Mouse (Mus musculus): ENCODE measurements around the gene Taf4. TPM values are rescaled to one million over a fixed set of nuclear protein-coding genes. Genes with fewer than 3 reads are reported as not detected.
A peak's percentile ranks its signal among the peaks of the same experiment; 100 is the strongest.

Gene Taf4
- total RNA-seq (2021): 10 to 100 TPM; 17.2 to 19.9 TPM
- long read RNA-seq, experiment 1, full-length matches to known transcripts: 7 of 16 reads
- long read RNA-seq, experiment 1, partial matches to known transcripts: 3 of 16 reads
- long read RNA-seq, experiment 1, other reads (novel, unspliced or antisense): 6 of 16 reads
- long read RNA-seq, experiment 2, full-length matches to known transcripts: 13 of 26 reads
- long read RNA-seq, experiment 2, partial matches to known transcripts: 6 of 26 reads
- long read RNA-seq, experiment 2, other reads (novel, unspliced or antisense): 7 of 26 reads

- peak; percentile 94 to 95 for DNase-seq (ENCODE audit: low spot score in 2 of 2)
These were observed at the start of gene Taf4 for GRCm38 (mm10) chr2:179976628-179977343. Gene Taf4 (minus strand): TSS chr2:179976646.

GRCm38 (mm10) chr2:180025861-180026200 lies 49.4 kb upstream of the Taf4 start:
- no peak for DNase-seq (ENCODE audit: low spot score in 2 of 2)

DNA sequence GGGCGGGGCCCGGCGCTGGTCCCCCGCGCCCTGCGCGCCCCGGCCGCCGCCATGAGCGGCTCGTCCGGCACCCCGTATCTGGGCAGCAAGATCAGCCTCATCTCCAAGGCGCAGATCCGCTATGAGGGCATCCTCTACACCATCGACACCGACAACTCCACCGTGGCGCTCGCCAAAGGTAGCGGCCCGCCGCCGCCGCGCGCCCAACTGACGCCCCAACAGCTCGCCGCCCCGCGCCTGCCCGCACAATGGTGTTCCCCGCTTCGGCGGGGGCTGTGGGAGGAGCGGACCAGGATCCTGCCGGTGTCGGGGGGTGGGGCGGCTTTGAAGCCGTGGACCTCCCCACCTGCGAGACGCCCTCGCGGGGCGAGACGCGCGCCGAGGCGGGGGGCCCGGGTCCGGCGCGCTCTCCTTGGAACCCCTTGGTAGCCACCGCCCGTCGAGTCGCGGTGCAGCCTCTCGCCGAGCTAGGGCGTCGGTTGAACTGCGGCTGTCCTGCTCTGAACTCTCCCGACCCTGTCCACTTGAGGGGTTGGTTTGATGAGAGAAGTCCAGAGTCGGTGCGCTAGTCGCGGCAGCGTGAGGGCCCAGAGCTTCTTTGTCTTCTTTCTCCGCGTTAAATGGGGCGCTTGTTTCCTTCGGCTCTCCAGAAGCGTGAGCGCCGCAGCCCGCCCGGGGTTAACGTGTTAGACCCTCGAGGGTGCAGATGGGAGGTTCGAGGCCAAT lies 48.9 kb upstream of the Taf4 start:
- peak in 1 of 2 experiments; percentile 61 for DNase-seq (ENCODE audit: low spot score in 2 of 2)

GRCm38 (mm10) chr2:180024401-180025098 lies 48.1 kb upstream of the Taf4 start, which contains the start of gene Lsm14b:
Gene Lsm14b (plus strand): TSS chr2:180024987.
- peak; percentile 98 to 99 for DNase-seq (ENCODE audit: low spot score in 2 of 2)

DNA sequence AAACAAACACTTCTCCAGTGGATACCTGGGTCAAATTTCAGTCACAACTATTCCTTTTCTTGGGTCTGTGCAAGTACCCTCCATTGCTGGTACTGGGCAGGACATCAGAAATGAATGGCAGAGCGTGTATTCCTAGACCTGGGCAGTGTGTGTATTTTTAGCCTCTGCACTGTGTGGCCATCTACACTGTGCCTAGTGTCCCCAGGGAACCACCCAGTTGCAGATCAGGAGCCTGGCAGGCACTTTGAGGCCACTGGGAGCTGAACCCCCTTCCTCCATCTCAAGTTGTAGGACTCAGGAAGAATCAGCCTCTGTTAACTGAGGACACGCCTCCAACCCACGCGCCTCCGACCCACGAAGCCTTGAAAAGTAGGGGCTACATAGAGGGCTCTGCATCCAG lies 46.3 kb upstream of the Taf4 start:
- no peak for DNase-seq (ENCODE audit: low spot score in 2 of 2)

- DNase-seq (ENCODE audit: low spot score in 2 of 2): no peak
These were observed 44.5 kb upstream of the Taf4 start for GRCm38 (mm10) chr2:180020919-180021318.

GRCm38 (mm10) chr2:180020091-180020661 lies 43.7 kb upstream of the Taf4 start:
- DNase-seq (ENCODE audit: low spot score in 2 of 2): no peak

GRCm38 (mm10) chr2:180018573-180018972 lies 42.1 kb upstream of the Taf4 start:
- no peak for DNase-seq (ENCODE audit: low spot score in 2 of 2)

DNA sequence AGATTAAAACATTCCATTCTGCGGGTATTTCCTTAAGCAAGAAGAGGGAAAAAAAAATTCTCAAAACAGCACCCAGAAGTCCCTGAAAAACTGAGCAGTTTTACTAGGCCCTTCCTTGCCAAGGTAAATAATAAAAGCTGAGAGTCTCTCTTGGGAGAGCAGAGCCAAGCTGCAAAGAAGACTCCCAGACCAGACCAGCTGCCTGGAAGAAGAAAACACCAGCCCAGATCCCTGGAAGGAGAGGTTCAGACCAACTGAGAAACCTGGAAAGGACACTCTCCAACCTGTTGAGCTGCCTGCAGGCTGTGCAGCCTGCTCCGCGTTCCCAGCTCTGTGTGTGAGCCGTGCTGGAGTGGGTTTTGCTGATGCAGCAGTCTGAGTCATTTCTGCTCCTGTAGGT lies 41.2 kb upstream of the Taf4 start:
- DNase-seq (ENCODE audit: low spot score in 2 of 2): no peak

DNA sequence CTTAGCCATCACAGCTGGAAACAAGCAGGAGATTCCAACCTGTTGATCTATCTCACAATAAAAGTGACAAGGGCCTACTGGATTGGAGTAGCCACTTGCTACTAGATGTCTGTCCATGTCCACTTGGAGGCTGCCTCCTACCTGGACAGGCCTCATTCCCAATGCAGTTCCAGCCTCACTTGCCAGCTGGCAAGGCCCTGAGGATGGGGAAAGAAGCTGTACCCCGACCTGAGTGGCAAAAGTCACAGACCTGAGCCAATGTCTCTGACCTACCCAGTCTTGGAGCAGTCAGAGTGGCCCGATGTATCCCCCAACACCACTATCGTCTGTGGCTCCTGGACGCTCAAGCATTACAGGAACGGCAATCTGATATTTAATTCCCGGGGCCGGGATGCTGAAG lies 37.2 kb upstream of the Taf4 start:
- no peak for DNase-seq (ENCODE audit: low spot score in 2 of 2)

DNA sequence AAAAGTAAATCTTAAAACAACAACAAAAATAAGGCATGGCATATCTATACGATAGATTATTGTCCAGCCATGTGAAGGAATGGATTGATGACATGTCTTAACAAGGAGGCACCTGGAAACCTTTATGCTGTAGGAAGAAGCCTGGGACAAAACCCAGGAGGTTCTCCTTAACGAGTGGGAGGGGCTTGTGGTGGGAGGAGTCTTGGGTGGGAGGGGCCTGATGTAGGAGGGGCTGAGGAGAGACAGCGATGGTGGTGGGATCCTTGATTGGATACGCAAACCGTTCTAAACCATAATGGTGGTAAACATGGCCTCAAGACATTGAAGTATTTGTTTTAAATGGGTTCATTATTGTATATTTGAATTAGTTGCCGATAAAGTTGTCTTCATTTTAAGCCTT lies 34.9 kb upstream of the Taf4 start:
- DNase-seq (ENCODE audit: low spot score in 2 of 2): no peak

GRCm38 (mm10) chr2:180010686-180011085 lies 34.2 kb upstream of the Taf4 start:
- no peak for DNase-seq (ENCODE audit: low spot score in 2 of 2)

- DNase-seq (ENCODE audit: low spot score in 2 of 2): no peak
These were observed 30.0 kb upstream of the Taf4 start for GRCm38 (mm10) chr2:180006352-180007017.

DNA sequence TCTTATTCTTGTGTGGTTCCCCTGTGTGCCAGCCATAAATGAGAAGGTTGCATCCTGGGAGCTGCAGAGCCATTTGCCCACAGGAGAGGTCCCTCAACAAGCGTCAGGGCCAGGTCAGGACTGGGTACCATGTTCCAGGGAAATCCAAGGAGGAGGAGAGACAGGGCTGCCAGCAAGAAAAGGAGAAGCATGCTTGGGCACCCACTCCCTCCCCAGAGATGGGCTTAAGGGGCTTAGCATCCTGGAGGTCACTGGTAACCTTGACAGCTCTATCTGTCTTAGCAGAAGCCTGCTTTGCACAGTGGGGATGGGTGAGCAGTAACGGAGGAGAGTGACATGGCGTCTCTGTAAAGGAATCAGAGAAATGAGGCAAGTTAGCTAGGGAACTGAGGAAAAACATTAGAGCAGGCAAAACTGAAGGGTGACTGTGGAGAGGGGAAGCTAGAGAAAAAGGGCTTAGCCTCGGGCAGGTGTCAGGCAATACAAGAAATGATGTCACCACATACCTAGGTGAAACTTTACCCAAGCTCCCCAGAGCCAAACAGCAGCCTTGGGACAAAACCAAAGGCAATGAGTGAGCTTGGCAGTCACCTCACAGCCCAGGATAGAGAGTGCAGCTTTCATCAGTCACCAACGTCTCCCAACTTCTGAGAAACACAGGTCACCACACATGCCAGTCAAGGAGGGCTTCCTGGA lies 29.4 kb upstream of the Taf4 start:
- DNase-seq (ENCODE audit: low spot score in 2 of 2): no peak

- DNase-seq (ENCODE audit: low spot score in 2 of 2): no peak
These were observed 25.2 kb upstream of the Taf4 start for GRCm38 (mm10) chr2:180001635-180002034.

DNA sequence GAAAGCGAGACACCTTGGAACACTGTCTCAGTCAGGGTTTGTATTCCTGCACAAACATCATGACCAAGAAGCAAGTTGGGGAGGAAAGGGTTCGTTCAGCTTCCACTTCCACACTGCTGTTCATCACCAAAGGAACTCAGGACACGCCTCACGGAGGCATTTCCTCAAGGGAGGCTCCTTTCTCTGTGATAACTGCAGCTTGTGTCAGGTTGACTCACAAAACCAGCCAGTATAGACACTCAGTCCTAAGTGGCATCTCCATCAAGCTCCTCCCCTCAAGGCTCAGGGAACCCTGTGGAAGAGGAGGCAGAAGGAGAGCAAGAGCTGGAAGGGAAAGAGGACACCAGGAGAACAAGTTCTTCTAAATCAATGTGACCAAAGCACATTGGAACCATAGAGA lies 22.0 kb upstream of the Taf4 start:
- no peak for DNase-seq (ENCODE audit: low spot score in 2 of 2)

DNA sequence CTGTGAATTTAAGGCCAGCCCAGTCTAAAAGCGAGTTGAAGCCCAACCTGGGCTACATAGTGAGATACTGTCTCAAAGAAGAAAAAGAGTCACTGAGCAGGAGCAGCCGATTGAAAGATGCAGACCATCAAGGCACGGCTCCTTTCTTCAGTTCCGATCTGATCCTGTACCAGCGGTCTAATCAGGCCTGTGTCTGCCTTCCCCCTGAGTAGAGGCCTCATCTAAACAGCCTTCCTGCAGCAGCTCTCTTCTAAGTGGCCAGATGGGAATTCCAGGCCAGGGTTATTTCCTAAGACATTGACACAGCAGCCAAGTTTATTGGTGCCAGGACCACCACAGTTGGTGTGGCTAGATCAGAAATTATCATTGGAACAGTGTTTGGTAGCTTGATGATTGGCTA lies 16.6 kb upstream of the Taf4 start:
- no peak for DNase-seq (ENCODE audit: low spot score in 2 of 2)

- DNase-seq (ENCODE audit: low spot score in 2 of 2): no peak
These were observed 12.7 kb upstream of the Taf4 start for GRCm38 (mm10) chr2:179989098-179989497.

DNA sequence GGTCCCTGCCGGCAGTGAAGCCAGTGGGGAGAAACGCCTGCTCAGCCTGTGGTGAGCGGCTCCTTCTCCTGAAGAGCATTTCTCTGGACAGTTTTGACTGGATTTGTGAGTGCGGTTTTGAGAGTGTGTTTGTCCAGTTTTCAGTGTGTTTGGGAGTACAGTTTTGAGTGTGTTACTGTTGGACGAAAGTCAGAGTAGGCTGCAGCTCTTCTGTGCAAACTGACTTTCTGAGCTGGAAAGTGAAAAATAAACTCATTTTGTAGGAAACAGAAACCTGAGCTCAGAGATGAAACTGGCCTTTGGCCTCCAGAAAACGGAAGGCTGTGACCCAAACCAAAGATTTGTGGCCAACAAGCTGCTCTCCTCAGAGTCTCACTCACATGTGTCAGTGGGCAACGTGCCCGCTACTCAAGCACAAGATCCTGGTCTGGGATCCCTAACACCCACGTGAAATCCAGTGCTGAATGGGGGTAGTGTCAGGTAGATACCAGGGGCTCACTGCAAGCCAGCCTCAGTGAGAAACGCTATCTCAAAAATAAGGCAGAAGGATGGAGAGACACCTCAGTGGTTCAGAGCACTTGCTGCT lies 10.1 kb upstream of the Taf4 start:
- DNase-seq (ENCODE audit: low spot score in 2 of 2): no peak

- no peak for DNase-seq (ENCODE audit: low spot score in 2 of 2)
These were observed 9.2 kb upstream of the Taf4 start for GRCm38 (mm10) chr2:179985695-179986094.
